Comparison of ENCODE assay signal across 11 mouse cellular contexts in genomic region chr7:65074194-65074593, GRCm38 (mm10).
DNase-seq lines count a peak whose midpoint lies in the region; ATAC-seq and TF ChIP-seq lines count a peak whose summit lies in the region.
"Had no signal": no experiment of that assay in that cellular context is flagged by ENCODE, and none has a peak within 500 bp of the region (broad histone marks: within the 10 kb centered on the region; RNA-seq: fewer than 3 reads in every experiment).

No protein-coding gene starts in this region.

- no peak overlapping the region for H3K4me2 ChIP-seq in forebrain, embryonic 11.5 days (ENCODE audit: low read depth, low read length, severe bottlenecking)
- H3K4me2 ChIP-seq in forebrain, embryonic 12.5 days = no peak overlapping the region
- H3K4me2 ChIP-seq: liver, embryonic 13.5 days had no signal

- 41% methylated on average over 9 of the region's 9 CpGs for WGBS in forebrain, embryonic 11.5 days
- WGBS in forebrain, embryonic 12.5 days = 48% methylated on average over 9 of the region's 9 CpGs
- 59% methylated on average over 9 of the region's 9 CpGs for WGBS in thymus, adult 2 months

- no peak for DNase-seq in forebrain, embryonic 11.5 days (ENCODE audit: low spot score)
- peak; percentile 9 for DNase-seq in kidney, postnatal 10 days
- DNase-seq in kidney, adult 18-20 months = no peak
- DNase-seq in thymus, postnatal 25 days = peak; percentile 5
- no peak for DNase-seq in thymus, adult 2 months
- peak; percentile 51 for DNase-seq in testis, postnatal 10 days (ENCODE audit: low spot score)
- no peak for DNase-seq in urinary bladder, postnatal 10 days (ENCODE audit: low spot score)
- DNase-seq: liver, embryonic 13.5 days had no signal

- no peak for TF ChIP-seq POLR2A in thymus, adult 2 months (IDR thresholded peaks at IDR 0.05; ENCODE audit: control insufficient read depth, extremely low read depth, insufficient read depth, low read length, poor library complexity)

- no peak for TF ChIP-seq CTCF in thymus, adult 2 months (IDR thresholded peaks at IDR 0.05; ENCODE audit: borderline replicate concordance, control insufficient read depth, extremely low read depth, insufficient read depth, low read length, poor library complexity)

- H3K9ac ChIP-seq in forebrain, embryonic 11.5 days (ENCODE audit: low read length) = no peak overlapping the region
- H3K9ac ChIP-seq in forebrain, embryonic 12.5 days = no peak overlapping the region
- H3K9ac ChIP-seq: liver, embryonic 13.5 days had no signal

- H3K27ac ChIP-seq in forebrain, embryonic 11.5 days (ENCODE audit: low read depth, low read length) = no peak overlapping the region
- no peak overlapping the region for H3K27ac ChIP-seq in forebrain, embryonic 12.5 days
- H3K27ac ChIP-seq in thymus, adult 2 months (ENCODE audit: control insufficient read depth, insufficient read depth, low read length) = no peak overlapping the region
- H3K27ac ChIP-seq: left cerebral cortex, adult 2 months; liver, embryonic 13.5 days had no signal

- peak; percentile 44; the same call in 1 of the 2 replicates for ATAC-seq in forebrain, embryonic 11.5 days (replicated peaks; ENCODE audit: low FRiP score)
- no peak for ATAC-seq in forebrain, embryonic 12.5 days (ENCODE audit: low FRiP score)

- H3K36me3 ChIP-seq in forebrain, embryonic 11.5 days (ENCODE audit: control insufficient read depth, insufficient read depth, low read length) = no peaks in the 10 kb centered on the region
- no peaks in the 10 kb centered on the region for H3K36me3 ChIP-seq in forebrain, embryonic 12.5 days (replicated peaks)
- no peaks in the 10 kb centered on the region for H3K36me3 ChIP-seq in thymus, adult 2 months (ENCODE audit: control insufficient read depth, insufficient read depth, low read length)
- H3K36me3 ChIP-seq: liver, embryonic 13.5 days had no signal

- no peaks in the 10 kb centered on the region for H3K4me1 ChIP-seq in forebrain, embryonic 11.5 days (replicated peaks; ENCODE audit: control insufficient read depth, insufficient read depth, low read length)
- H3K4me1 ChIP-seq in forebrain, embryonic 12.5 days = peaks cover 9% of the 10 kb centered on the region; the same call in 1 of the 2 replicates
- H3K4me1 ChIP-seq in thymus, adult 2 months (replicated peaks; ENCODE audit: control insufficient read depth, insufficient read depth, low read length) = no peaks in the 10 kb centered on the region
- H3K4me1 ChIP-seq: liver, embryonic 13.5 days had no signal

- no peaks in the 10 kb centered on the region for H3K9me3 ChIP-seq in forebrain, embryonic 11.5 days (ENCODE audit: control insufficient read depth, low read length)
- no peaks in the 10 kb centered on the region for H3K9me3 ChIP-seq in forebrain, embryonic 12.5 days
- H3K9me3 ChIP-seq: liver, embryonic 13.5 days had no signal

- H3K27me3 ChIP-seq in forebrain, embryonic 11.5 days (ENCODE audit: control insufficient read depth, insufficient read depth, low read length) = no peaks in the 10 kb centered on the region
- H3K27me3 ChIP-seq in forebrain, embryonic 12.5 days = no peaks in the 10 kb centered on the region
- H3K27me3 ChIP-seq in thymus, adult 2 months (ENCODE audit: control insufficient read depth, insufficient read depth, low read length) = no peaks in the 10 kb centered on the region
- H3K27me3 ChIP-seq: liver, embryonic 13.5 days had no signal

- no peak overlapping the region for H3K4me3 ChIP-seq in forebrain, embryonic 11.5 days (ENCODE audit: low read depth, low read length)
- no peak overlapping the region for H3K4me3 ChIP-seq in forebrain, embryonic 12.5 days (replicated peaks)
- H3K4me3 ChIP-seq in thymus, adult 2 months (ENCODE audit: control insufficient read depth, insufficient read depth, low read length) = no peak overlapping the region
- H3K4me3 ChIP-seq: erythroblast, embryonic 14.5 days; left cerebral cortex, adult 2 months; liver, embryonic 13.5 days had no signal

Comparison
In these comparisons a context has a peak if more than half of its experiments do, and no peak if none do; other contexts are left out.
1. DNase-seq: peak in kidney, postnatal 10 days (single experiment), thymus, postnatal 25 days (single experiment) and testis, postnatal 10 days (single experiment); none in forebrain, embryonic 11.5 days (single experiment), kidney, adult 18-20 months (single experiment), thymus, adult 2 months (single experiment) and urinary bladder, postnatal 10 days (single experiment).